Mouse (Mus musculus): Measurements from ENCODE around the gene Yif1a.
A peak's percentile ranks its signal among the peaks of the same experiment; 100 is the strongest.

The Yif1a gene

GRCm38 (mm10) chr19:5060365-5061330 is 27.7 kb upstream of the Yif1a start:
- no peak for DNase-seq (ENCODE audit: extremely low spot score)

DNA sequence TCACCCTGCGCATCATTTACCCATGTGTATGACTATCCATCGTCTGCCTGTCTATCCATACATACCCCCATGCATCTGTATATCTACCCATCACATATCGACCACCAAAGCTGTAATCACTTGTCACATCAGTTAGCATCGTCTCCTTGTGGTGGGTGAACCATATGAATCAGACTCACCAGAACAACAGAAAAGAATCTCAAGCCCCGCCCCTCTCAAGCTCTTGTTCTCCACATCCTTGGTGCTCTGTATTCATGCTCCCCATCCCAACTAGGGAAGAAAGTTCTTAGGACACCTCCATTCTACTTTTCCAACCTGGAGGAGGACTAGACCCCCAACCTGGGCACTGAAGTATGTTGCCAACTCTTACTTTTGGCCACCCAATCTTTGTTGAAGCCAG is 26.3 kb upstream of the Yif1a start:
- no peak for DNase-seq (ENCODE audit: extremely low spot score)

DNA sequence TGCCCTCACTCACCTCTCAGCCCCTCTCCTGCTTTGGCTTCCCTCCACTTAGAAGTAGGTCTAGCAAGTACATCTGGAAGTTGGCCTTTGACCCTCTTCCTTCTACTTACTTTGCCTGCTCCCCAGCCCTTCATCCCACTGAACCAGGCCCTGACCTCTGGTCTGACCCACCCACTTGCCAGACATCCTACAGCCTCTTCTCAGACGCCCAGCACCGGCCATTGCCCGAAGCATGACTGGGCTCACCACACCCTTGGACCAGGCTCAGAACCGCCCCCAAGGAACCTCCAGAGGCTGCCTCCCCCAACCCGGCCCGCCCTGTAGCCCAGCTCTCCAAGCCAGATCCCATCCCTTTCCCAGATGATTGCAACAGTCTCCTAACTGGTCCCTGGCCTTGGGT is 25.9 kb upstream of the Yif1a start:
- no peak for DNase-seq (ENCODE audit: extremely low spot score)

DNA sequence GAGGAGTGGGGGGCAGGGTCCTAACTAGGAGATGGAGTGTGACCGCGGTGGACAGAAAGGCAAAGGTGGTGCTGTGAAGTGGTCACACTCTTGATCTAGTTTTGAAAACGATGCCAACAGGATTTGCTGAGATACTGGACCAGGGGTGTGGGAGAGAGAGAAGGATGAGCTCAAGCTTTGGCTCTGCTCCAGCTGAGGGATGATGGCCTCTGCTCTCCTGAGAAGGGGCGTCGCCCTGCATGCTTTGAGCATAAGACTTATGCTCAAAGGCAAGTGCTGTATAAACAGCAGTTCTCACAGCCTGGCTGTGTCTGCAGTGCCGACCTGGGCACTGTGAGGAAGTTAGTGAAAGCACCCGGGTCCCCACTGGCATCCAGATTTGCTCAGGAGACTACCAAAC is 23.2 kb upstream of the Yif1a start:
- no peak for DNase-seq (ENCODE audit: extremely low spot score)

DNA sequence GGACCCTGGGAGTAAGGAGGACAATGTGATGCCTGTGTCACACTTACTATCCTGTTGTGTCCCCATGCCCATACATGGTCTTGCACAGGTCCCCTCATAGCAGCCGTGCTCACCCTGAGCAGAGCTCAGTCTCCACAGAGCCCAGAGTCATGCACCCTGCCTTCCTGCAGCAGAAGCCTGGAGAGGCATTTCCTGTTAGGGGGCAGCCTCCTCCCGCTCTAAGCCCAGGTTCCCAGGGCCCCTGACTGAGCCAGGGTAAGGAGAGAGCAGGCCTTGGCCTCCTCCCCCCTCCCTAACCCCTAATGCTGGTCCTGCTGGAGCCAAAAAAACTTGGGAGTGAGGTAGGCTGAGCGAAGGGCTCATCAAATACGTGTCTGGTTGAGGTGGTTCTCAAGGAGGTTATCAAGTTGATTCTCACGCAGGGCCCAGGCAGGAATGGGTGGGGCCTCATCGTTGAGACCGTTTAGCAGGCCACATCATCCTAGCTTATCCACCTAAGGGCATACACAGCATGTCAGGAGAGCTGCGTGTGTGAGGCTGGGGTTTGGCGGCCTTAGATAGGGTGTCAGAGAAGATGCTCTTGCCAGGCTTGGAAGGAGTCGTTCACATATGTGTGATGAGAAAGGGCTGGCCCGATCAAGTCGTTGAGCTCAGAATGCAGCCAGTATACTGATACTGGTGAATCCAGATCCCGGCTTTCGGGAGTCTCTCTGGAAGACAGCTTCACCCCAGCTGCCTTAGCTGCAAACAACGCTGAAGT is 21.1 kb upstream of the Yif1a start:
- peak; percentile 40 for DNase-seq (ENCODE audit: extremely low spot score)

GRCm38 (mm10) chr19:5067867-5068569 is 20.3 kb upstream of the Yif1a start, which contains the start of gene Cd248:
Gene Cd248 (plus strand): TSS chr19:5068078.
- peak; percentile 79 for DNase-seq (ENCODE audit: extremely low spot score)

DNA sequence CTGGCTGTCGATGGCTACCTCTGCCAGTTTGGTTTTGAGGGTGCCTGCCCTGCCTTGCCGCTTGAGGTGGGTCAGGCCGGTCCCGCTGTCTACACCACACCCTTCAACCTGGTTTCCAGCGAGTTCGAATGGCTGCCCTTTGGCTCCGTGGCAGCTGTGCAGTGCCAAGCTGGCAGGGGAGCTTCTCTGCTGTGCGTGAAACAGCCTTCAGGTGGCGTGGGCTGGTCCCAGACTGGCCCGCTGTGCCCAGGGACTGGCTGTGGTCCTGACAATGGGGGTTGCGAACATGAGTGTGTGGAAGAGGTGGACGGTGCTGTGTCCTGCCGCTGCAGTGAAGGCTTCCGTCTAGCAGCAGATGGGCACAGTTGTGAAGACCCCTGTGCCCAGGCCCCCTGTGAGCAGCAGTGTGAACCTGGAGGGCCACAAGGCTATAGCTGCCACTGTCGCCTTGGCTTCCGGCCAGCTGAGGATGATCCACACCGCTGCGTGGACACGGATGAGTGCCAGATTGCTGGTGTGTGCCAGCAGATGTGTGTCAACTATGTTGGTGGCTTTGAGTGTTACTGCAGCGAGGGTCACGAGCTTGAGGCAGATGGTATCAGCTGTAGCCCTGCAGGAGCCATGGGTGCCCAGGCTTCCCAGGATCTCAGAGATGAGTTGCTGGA is 19.6 kb upstream of the Yif1a start:
- no peak for DNase-seq (ENCODE audit: extremely low spot score)

DNA sequence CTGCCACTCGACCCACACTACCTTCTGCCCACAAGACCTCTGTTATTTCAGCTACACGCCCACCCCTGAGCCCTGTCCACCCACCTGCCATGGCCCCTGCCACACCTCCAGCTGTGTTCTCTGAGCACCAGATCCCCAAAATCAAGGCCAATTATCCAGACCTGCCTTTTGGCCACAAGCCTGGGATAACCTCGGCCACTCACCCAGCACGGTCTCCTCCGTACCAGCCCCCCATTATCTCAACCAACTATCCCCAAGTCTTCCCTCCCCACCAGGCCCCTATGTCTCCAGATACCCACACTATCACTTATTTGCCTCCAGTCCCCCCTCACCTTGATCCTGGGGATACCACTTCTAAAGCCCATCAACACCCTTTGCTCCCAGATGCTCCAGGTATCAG is 18.9 kb upstream of the Yif1a start:
- DNase-seq (ENCODE audit: extremely low spot score): no peak

DNA sequence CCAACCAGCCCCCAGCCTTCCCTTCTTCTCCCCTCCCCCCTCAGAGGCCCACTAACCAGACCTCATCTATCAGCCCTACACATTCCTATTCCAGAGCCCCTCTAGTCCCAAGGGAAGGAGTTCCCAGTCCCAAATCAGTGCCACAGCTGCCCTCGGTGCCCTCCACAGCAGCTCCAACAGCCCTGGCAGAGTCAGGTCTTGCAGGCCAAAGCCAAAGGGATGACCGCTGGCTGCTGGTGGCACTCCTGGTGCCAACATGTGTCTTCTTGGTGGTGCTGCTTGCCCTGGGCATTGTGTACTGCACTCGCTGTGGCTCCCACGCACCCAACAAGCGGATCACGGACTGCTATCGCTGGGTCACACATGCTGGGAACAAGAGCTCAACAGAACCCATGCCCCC is 18.4 kb upstream of the Yif1a start:
- DNase-seq (ENCODE audit: extremely low spot score): no peak

DNA sequence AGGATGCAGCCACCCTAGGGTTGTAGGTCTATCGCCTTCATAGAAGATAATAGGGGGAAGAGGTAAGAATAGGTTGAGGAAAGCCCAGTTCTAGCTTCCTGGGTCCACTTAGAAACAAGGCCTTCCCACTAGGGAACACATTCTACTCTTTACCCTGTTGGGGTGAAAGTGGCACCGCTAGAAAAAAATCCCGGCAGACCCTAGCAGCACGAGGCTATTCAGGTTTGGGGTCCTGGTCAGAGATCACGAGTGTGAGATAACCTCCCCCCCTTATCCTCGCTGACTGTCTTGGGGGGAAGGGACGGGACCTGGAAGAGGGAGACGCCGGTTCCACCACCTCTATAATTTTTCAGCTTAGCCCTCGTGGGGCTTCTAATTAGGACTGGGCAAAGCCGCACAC is 17.3 kb upstream of the Yif1a start:
- no peak for DNase-seq (ENCODE audit: extremely low spot score)

GRCm38 (mm10) chr19:5071545-5072369 is 16.6 kb upstream of the Yif1a start:
- peak; percentile 92 for DNase-seq (ENCODE audit: extremely low spot score)

- DNase-seq (ENCODE audit: extremely low spot score): no peak
Measured at GRCm38 (mm10) chr19:5072389-5073019, 15.8 kb upstream of the Yif1a start.

DNA sequence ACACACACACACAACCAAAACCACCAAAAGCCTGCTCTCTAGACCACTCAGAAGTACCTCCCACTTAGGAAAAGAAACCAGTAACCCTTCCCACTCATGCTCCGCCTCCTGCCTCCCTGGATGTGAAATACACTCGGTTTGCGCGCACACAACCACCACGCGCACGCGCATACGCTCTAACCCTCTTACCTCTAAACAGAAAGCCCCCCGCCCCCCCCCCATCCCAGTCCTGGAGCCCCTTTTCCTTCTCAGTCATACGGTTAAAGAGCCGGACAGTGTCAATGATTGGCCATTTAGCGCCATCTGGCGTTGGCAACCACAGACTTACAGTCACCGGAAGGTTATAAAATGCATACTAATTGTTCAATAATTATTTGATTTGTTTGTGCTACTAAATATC is 15.3 kb upstream of the Yif1a start:
- peak; percentile 80 for DNase-seq (ENCODE audit: extremely low spot score)

GRCm38 (mm10) chr19:5073518-5073917 is 14.8 kb upstream of the Yif1a start:
- no peak for DNase-seq (ENCODE audit: extremely low spot score)

DNA sequence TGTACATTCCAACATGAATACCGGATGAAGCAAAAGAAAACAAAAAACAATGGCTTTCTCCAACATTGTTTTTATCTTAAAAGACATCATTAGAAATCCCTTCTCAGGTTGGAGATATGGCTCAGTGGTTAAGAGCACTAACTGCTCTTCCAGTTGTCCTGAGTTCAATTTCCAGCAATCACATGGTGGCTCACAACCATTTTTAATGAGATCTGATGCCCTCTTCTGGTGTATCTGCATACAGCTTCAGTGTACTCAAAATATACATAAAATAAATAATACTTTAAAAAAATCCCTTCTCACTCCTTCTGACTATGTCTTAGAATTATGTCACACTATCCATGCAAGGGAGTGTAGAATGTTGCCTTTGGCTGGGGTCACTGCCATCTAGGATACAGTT is 9.1 kb upstream of the Yif1a start:
- DNase-seq (ENCODE audit: extremely low spot score): no peak

DNA sequence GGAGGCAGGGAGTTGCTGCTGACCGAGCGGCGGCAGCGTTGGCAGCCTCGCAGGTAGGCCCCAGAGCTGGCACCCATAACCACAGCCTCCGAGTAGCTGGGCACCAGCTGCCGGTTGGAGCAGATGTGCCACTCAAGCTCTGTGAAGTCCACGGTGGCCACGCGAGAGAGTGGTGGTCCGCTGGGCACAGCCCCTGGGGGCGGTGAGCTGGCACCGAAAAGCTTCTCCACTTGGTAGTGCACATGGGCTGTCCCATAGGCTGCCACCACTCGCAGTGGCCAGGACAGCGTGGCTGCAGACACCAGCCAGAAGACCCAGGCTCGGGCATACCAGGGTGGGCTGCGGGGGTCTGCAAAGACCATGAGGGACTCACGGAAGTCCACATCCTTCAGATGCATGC is 6.3 kb upstream of the Yif1a start:
- no peak for DNase-seq (ENCODE audit: extremely low spot score)

GRCm38 (mm10) chr19:5082596-5082995 is 5.7 kb upstream of the Yif1a start:
- DNase-seq (ENCODE audit: extremely low spot score): no peak

- DNase-seq (ENCODE audit: extremely low spot score): no peak
Measured at GRCm38 (mm10) chr19:5083961-5084833, 4.1 kb upstream of the Yif1a start.

- DNase-seq (ENCODE audit: extremely low spot score): no peak
Measured at GRCm38 (mm10) chr19:5084834-5085144, 3.5 kb upstream of the Yif1a start.

All from embryo, embryonic 9.5 days (tissue).